Mouse (Mus musculus) embryonic facial prominence, embryonic 10.5 days (tissue): Measurements from ENCODE around the gene Kif28. TPM values are rescaled to one million over a fixed set of nuclear protein-coding genes. Genes with fewer than 3 reads are reported as not detected.
"Not testable (repeated sequence)": the region's sequence is repeated elsewhere in the genome, so short reads cannot be mapped to it uniquely, and the experiment has no call there.

Source experiments
- DNase-seq: peaks from one replicate; pipeline ENCODE4 v3.0.0-alpha.2; 2017; ENCODE audit warnings: low spot score
- H3K27ac ChIP-seq: fragments of 300-500 bp; sonication (generic); replicated peaks from 2 replicates; pipeline ENCODE4 v1.5.1; 2016; ENCODE audit warnings: mild to moderate bottlenecking
- H3K27me3 ChIP-seq: fragments of 300-500 bp; sonication (generic); replicated peaks from 2 replicates; pipeline ENCODE4 v1.6.1; 2016; ENCODE audit warnings: low read depth, mild to moderate bottlenecking; ENCODE audit not compliant: poor library complexity, severe bottlenecking
- H3K36me3 ChIP-seq: fragments of 300-500 bp; sonication (generic); replicated peaks from 2 replicates; pipeline ENCODE4 v1.6.1; 2016; ENCODE audit warnings: mild to moderate bottlenecking, moderate library complexity
- H3K4me1 ChIP-seq: fragments of 300-500 bp; sonication (generic); 2 replicates; pipeline ENCODE4 v1.6.1; 2016
- H3K4me3 ChIP-seq: fragments of 300-500 bp; sonication (generic); 2 replicates; pipeline ENCODE4 v1.5.1; 2016; ENCODE audit warnings: mild to moderate bottlenecking, moderate library complexity
- H3K9me3 ChIP-seq: fragments of 300-500 bp; sonication (generic); 2 replicates; pipeline ENCODE4 v1.6.1; 2016; ENCODE audit warnings: mild to moderate bottlenecking
- WGBS: fragments of 180-500 bp; shearing (Covaris S2); methylation state at CpG from one replicate; pipeline ENCODE4 v1.1.7; 2016; 5-methylcytosine and 5-hydroxymethylcytosine counted together
- polyA plus RNA-seq: library from polyadenylated mRNA; unstranded; fragments of >200 nt; fragmentation: Nextera tagmentation; extraction: Ambion mirVana; gene quantifications from 2 replicates; pipeline ENCODE4 v1.2.1, GENCODE M21; 2016

The Kif28 gene
- polyA plus RNA-seq, 1 experiment from 2014 or later = 0.06 TPM

GRCm38 (mm10) chr1:179688415-179688814 is 56.7 kb downstream of the Kif28 start:
- no peaks in the 10 kb centered on the region for H3K9me3 ChIP-seq
- no peak overlapping the region for H3K4me3 ChIP-seq
- peaks cover 53% of the 10 kb centered on the region for H3K36me3 ChIP-seq
- no peak for DNase-seq
- 90% methylated on average over 6 of the region's 6 CpGs for WGBS
- H3K4me1 ChIP-seq = no peaks in the 10 kb centered on the region
- no peak overlapping the region for H3K27ac ChIP-seq
- no peaks in the 10 kb centered on the region for H3K27me3 ChIP-seq

- no peak for DNase-seq
- WGBS = 89% methylated on average over 3 of the region's 3 CpGs
- Histone ChIP-seq H3K27me3 (no peaks in the 10 kb centered on the region), H3K4me1 (no peaks in the 10 kb centered on the region), H3K36me3 (peaks cover 58% of the 10 kb centered on the region), H3K4me3 (no peak overlapping the region), H3K27ac (no peak overlapping the region), H3K9me3 (no peaks in the 10 kb centered on the region)
These were observed 57.1 kb downstream of the Kif28 start for GRCm38 (mm10) chr1:179687966-179688365.

GRCm38 (mm10) chr1:179687305-179687704 is 57.8 kb downstream of the Kif28 start:
- DNase-seq = no peak
- WGBS = 91% methylated on average over 1 of the region's 1 CpGs
- H3K9me3 ChIP-seq = no peaks in the 10 kb centered on the region
- H3K27ac ChIP-seq = no peak overlapping the region
- H3K27me3 ChIP-seq = no peaks in the 10 kb centered on the region
- no peaks in the 10 kb centered on the region for H3K4me1 ChIP-seq
- peaks cover 62% of the 10 kb centered on the region for H3K36me3 ChIP-seq
- no peak overlapping the region for H3K4me3 ChIP-seq

- Histone ChIP-seq H3K36me3 (peaks cover 68% of the 10 kb centered on the region), H3K4me1 (no peaks in the 10 kb centered on the region), H3K27ac (no peak overlapping the region), H3K9me3 (no peaks in the 10 kb centered on the region), H3K27me3 (no peaks in the 10 kb centered on the region), H3K4me3 (no peak overlapping the region)
- no peak for DNase-seq
- 90% methylated on average over 5 of the region's 5 CpGs for WGBS
These were observed 58.3 kb downstream of the Kif28 start for GRCm38 (mm10) chr1:179686781-179687180.

- Histone ChIP-seq H3K27ac (no peak overlapping the region), H3K27me3 (no peaks in the 10 kb centered on the region), H3K36me3 (peaks cover 71% of the 10 kb centered on the region), H3K4me1 (no peaks in the 10 kb centered on the region), H3K9me3 (no peaks in the 10 kb centered on the region), H3K4me3 (no peak overlapping the region)
- DNase-seq = no peak
- 96% methylated on average over 6 of the region's 6 CpGs for WGBS
These were observed 58.7 kb downstream of the Kif28 start for GRCm38 (mm10) chr1:179686348-179686747.

- WGBS = 90% methylated on average over 10 of the region's 10 CpGs
- not testable (repeated sequence) for H3K9me3 ChIP-seq, H3K27ac ChIP-seq, H3K27me3 ChIP-seq, DNase-seq, H3K4me1 ChIP-seq, H3K4me3 ChIP-seq
- H3K36me3 ChIP-seq = peaks cover 91% of the 10 kb centered on the region
These were observed 62.3 kb downstream of the Kif28 start for GRCm38 (mm10) chr1:179682753-179683152.

- no peak overlapping the region for H3K4me3 ChIP-seq
- H3K27ac ChIP-seq = no peak overlapping the region
- H3K27me3 ChIP-seq = no peaks in the 10 kb centered on the region
- H3K9me3 ChIP-seq = no peaks in the 10 kb centered on the region
- 92% methylated on average over 4 of the region's 4 CpGs for WGBS
- peaks cover 86% of the 10 kb centered on the region for H3K36me3 ChIP-seq
- H3K4me1 ChIP-seq = no peaks in the 10 kb centered on the region
- DNase-seq = no peak
These were observed 65.7 kb downstream of the Kif28 start for GRCm38 (mm10) chr1:179679326-179679725.

- Histone ChIP-seq H3K4me3 (no peak overlapping the region), H3K9me3 (no peaks in the 10 kb centered on the region), H3K27ac (no peak overlapping the region), H3K36me3 (peaks cover 88% of the 10 kb centered on the region), H3K27me3 (no peaks in the 10 kb centered on the region), H3K4me1 (no peaks in the 10 kb centered on the region)
- WGBS = 89% methylated on average over 2 of the region's 2 CpGs
- no peak for DNase-seq
These were observed 68.0 kb downstream of the Kif28 start for GRCm38 (mm10) chr1:179677031-179677430.

GRCm38 (mm10) chr1:179674355-179674754 is 70.7 kb downstream of the Kif28 start:
- Histone ChIP-seq H3K27ac (no peak overlapping the region), H3K4me3 (no peak overlapping the region), H3K27me3 (no peaks in the 10 kb centered on the region), H3K36me3 (peaks cover 74% of the 10 kb centered on the region), H3K4me1 (peaks cover 4% of the 10 kb centered on the region), H3K9me3 (no peaks in the 10 kb centered on the region)
- 88% methylated on average over 3 of the region's 3 CpGs for WGBS
- no peak for DNase-seq

GRCm38 (mm10) chr1:179668836-179669537 is 76.1 kb downstream of the Kif28 start:
- H3K27me3 ChIP-seq = no peaks in the 10 kb centered on the region
- peak overlapping the region; percentile 88 for H3K4me3 ChIP-seq
- no peak for DNase-seq
- H3K27ac ChIP-seq = peak overlapping the region; percentile 92
- 26% methylated on average over 12 of the region's 12 CpGs for WGBS
- H3K4me1 ChIP-seq = peaks cover 20% of the 10 kb centered on the region
- peaks cover 31% of the 10 kb centered on the region for H3K36me3 ChIP-seq
- no peaks in the 10 kb centered on the region for H3K9me3 ChIP-seq

GRCm38 (mm10) chr1:179668013-179668805 is 76.9 kb downstream of the Kif28 start, which contains the start of gene Sccpdh:
Gene Sccpdh, plus strand, starts transcription at chr1:179668210.
- H3K27me3 ChIP-seq = no peaks in the 10 kb centered on the region
- peak; percentile 90 for DNase-seq
- H3K27ac ChIP-seq = peak within 1 kb of the TSS; percentile 92
- H3K4me1 ChIP-seq = peaks cover 20% of the 10 kb centered on the region
- H3K4me3 ChIP-seq = peak within 1 kb of the TSS; percentile 88
- H3K36me3 ChIP-seq = peaks cover 23% of the 10 kb centered on the region
- WGBS = under 1% methylated on average over 84 of the region's 84 CpGs
- no peaks in the 10 kb centered on the region for H3K9me3 ChIP-seq

- DNase-seq = no peak
- H3K4me1 ChIP-seq = peaks cover 20% of the 10 kb centered on the region
- H3K27me3 ChIP-seq = no peaks in the 10 kb centered on the region
- H3K36me3 ChIP-seq = peaks cover 15% of the 10 kb centered on the region
- peak overlapping the region; percentile 92 for H3K27ac ChIP-seq
- peak overlapping the region; percentile 88 for H3K4me3 ChIP-seq
- H3K9me3 ChIP-seq = no peaks in the 10 kb centered on the region
- under 1% methylated on average over 7 of the region's 7 CpGs for WGBS
These were observed 77.6 kb downstream of the Kif28 start for GRCm38 (mm10) chr1:179667450-179667849.

GRCm38 (mm10) chr1:179666971-179667370 is 78.1 kb downstream of the Kif28 start:
- H3K4me1 ChIP-seq = peaks cover 20% of the 10 kb centered on the region
- no peaks in the 10 kb centered on the region for H3K27me3 ChIP-seq
- H3K27ac ChIP-seq = 0 out of 2 replicates have a peak overlapping the region, but pooled peaks have one; percentile 1
- H3K4me3 ChIP-seq = peak overlapping the region; percentile 88; the same call in 1 of the 2 replicates
- H3K9me3 ChIP-seq = no peaks in the 10 kb centered on the region
- no peak for DNase-seq
- WGBS = 60% methylated on average over 2 of the region's 2 CpGs
- H3K36me3 ChIP-seq = peaks cover 10% of the 10 kb centered on the region
